Mouse (Mus musculus) gastrocnemius, postnatal 14 days (tissue): ENCODE data around the gene Scarf1. TPM values are rescaled to one million over a fixed set of nuclear protein-coding genes. Genes with fewer than 3 reads are reported as not detected.

Source experiments
- DNase-seq: peaks from one replicate; pipeline ENCODE4 v3.0.0; 2021; ENCODE audit warnings: mixed read lengths
- intact Hi-C: fragments of 180-260 bp; cut with DNase I; formaldehyde crosslinking; loops from one replicate; pipeline ENCODE4 v1.15.1; 2025; ENCODE audit warnings: low total_unique reads
- microRNA-seq, 2 experiments: library from miRNA; unstranded; fragments of <30 nt; microRNA quantifications; one replicate each; pipeline ENCODE4 v1.2.0; 2021
- total RNA-seq, 2 experiments: library from RNA; stranded (reverse); gene quantifications; 2 replicates each; pipeline ENCODE4 v1.2.3; 2021

Gene Scarf1
- total RNA-seq, 2 experiments from 2014 or later, result 7.1 to 7.2 TPM

DNA sequence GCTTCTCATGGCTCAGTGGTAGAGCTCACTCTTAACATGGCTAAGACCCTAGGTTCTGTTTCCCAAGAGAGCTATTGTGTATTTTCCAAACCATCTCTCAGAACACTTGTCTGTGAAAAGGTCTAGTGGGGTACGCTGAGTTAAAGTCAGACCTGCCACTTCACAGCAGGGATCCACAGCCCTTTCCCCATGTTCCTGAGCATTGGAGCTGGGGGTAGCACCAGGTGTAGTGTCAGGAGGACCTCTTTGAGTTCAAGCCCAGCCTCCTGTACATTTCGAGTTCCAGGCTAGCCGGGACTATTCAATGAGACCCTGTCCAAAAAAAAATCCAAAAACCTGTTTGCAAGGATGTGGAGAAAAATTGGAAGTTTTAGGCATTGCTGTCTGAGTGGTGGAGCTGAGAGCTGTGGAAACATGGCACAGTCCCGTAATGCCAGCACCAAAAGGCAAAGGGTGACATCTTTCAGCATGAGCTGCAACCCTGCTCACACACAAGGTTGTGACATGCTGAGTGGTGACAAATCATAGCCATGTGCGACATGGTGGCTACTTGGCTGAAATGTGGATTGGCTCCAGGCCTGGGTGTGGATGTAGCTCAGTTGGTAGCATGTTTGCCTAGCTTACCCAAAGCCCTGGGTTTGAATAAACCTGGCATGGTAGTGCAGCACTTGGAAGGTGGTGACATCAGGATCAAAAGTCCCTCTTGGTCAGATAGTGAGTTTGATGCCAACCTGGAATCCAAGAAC, 61.2 kb downstream of the Scarf1 start:
- DNase-seq, result no peak
- intact Hi-C loops, result loop anchor here (2.0 kb wide), 1 partner anchor 46 kb away; no protein-coding TSS in a partner anchor

DNA sequence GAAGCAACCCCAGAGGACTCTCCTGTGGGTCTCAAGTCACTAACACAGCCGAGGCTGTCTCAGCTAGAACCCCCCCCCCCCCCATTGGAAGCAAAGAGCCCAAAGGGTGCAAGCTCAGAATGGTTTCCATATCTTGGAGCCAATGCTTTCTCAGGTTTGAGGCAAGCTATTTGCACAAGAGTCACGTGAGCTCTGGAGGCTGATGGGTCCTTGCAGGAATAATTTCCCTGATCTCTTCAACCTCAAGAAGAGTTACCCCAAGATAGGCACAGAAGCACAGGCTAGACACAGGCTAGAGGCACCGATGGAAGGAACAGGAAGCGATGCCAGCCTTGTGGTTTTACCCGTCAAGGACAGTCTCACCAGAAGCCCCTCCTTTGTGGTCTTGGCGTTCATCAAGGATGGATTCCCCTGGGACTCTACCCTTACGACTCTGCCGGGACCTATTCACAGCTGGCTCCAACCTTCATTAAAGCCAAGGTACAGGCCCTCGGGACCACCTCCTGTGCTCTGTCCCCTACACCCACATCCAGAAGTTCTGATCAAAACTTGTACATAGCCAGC, 62.3 kb downstream of the Scarf1 start:
- intact Hi-C loops, result loop anchor here (2.0 kb wide), 1 partner anchor 47 kb away; no protein-coding TSS in a partner anchor
- DNase-seq, result no peak

Small RNAs within 50 kb of the gene (microRNA-seq; reads per million reads assigned to microRNA genes)
- gene Mir22 (18,797 to 32,423 reads per million in 2 experiments), gene Mir3971 (0 reads per million in 2 experiments)

Other genes with a start within 250 kb of the Scarf1 start
- gene Rpa1, start 165.2 kb upstream of the Scarf1 start, total RNA-seq, result 10 to 100 TPM; 63.3 to 64.6 TPM
- gene Smyd4, start 165.1 kb upstream of the Scarf1 start, total RNA-seq, result 1 to 10 TPM; 3.3 to 5.7 TPM
- gene Serpinf1, start 90.8 kb upstream of the Scarf1 start, total RNA-seq, result 100 to 1,000 TPM; 128 to 156 TPM
- gene Serpinf2, start 73.9 kb upstream of the Scarf1 start, total RNA-seq, result not detected
- 1 to 10 TPM; 6.0 TPM for gene Wdr81, start 58.8 kb upstream of the Scarf1 start, total RNA-seq
- gene Tlcd2, start 51.8 kb upstream of the Scarf1 start, total RNA-seq, result 10 to 100 TPM; 17.3 to 23.0 TPM
- 10 to 100 TPM; 64.9 to 68.5 TPM for gene Prpf8, start 26.7 kb upstream of the Scarf1 start, total RNA-seq
- gene Rilp, start 3.4 kb upstream of the Scarf1 start, total RNA-seq, result 10 to 100 TPM; 40.5 to 41.3 TPM
- 10 to 100 TPM; 25.3 to 30.8 TPM for gene Slc43a2, start 18.2 kb downstream of the Scarf1 start, total RNA-seq
- 100 to 1,000 TPM; 176 to 185 TPM for gene Pitpna, start 74.6 kb downstream of the Scarf1 start, total RNA-seq
- 10 to 100 TPM; 17.0 to 23.0 TPM for gene Inpp5k, start 117.4 kb downstream of the Scarf1 start, total RNA-seq
- gene Myo1c, start 137.0 kb downstream of the Scarf1 start, total RNA-seq, result 10 to 100 TPM; 50.5 to 51.8 TPM
- 10 to 100 TPM; 44.6 to 45.4 TPM for gene Crk, start 165.7 kb downstream of the Scarf1 start, total RNA-seq
- 100 to 1,000 TPM; 633 to 674 TPM for gene Ywhae, start 219.3 kb downstream of the Scarf1 start, total RNA-seq